Mouse (Mus musculus): Measurements from ENCODE around the gene Mysm1. TPM values are rescaled to one million over a fixed set of nuclear protein-coding genes. Genes with fewer than 3 reads are reported as not detected.

The Mysm1 gene
- total RNA-seq, 1 experiment from 2014 or later = 26.0 TPM

DNA sequence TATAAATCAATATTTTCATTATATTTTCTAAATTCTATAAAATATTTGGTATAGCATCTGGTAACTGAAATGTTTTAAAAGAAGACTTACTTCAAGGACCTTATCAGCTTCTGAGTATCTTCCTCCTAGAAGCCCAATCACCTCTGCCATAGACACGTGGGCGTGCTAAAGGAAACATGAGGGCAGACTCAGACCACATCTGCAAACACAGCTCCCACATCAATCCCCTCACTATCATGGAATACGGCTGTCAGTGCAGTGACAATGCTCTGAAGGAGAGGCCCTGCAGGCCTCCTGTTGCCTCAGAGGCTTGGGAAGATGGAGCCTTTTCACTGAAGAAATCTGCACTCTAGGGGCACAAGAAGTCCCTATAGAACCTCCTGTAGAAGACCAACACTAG is 26.1 kb downstream of the Mysm1 start:
- no peak for DNase-seq

DNA sequence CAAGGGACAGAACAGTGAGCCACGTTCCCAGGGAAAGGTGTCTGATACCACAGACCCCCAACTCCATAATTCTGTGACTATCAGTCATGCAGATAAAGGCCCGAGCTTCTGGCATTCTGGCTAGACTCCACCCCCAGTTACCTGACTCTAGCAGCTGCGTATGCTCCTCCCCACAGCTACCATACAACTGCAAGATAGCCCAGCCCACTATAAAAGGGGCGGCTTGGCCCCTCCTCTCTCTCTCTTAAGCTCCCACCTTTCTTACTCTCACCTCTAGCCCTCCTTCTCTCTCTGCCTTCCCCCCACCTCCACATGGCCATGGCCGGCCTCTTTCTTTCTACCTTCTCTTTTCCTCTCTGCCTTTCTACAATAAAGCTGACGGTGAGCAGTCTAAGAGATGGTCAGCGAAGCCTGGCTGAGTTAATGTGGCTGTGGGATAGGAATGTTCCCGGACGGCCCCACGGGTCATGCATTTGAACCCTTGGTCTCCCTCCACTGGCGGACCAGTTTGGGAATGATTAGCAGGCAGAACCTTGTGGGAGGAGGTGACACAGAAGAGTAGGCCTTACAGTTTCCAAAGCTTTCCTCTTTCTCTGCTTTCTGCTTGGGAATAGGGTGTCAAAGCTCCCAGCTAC is 37.6 kb downstream of the Mysm1 start:
- DNase-seq = no peak

DNA sequence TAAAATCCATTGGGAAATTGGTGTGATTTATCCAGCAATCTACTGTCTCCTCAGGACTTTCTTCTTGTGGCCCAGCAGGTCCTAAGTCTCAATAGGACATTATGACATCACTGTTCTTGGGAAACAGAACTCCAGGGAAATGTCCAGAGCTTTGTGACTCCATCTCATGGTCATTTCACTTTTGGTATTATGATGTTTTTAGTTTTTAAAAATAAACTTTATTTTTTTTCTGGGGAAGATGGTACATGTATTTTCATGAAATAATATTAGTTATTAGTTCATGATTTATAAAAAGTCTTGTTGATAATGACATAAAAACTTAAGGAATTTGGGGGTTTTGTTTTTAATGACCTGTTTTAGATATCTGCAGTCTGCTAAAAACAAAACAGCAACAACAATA is 50.2 kb downstream of the Mysm1 start, which contains the start of gene Eqtn:
Gene Eqtn, minus strand, starts transcription at position 101 of the 400 bp plus-strand sequence.
- no peak for DNase-seq

DNA sequence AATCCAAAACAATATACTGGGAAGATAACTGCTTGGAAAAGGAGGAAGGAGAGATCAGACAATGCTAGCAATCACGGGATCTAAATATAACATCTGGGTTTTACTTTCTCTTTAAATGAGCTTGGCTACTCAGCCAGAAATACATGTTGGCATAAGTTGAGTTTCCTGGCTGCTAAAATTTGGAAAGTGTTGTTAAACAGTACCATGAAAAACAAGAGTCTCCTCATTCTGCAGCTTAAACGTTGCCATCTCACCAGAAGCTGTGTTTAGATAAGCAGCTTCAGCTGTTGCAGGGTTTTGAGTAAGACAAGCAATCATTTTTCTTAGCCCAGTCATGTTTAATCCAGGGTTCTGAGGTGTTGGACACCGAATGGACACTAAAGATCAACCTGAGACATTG is 77.1 kb downstream of the Mysm1 start:
- no peak for DNase-seq

DNA sequence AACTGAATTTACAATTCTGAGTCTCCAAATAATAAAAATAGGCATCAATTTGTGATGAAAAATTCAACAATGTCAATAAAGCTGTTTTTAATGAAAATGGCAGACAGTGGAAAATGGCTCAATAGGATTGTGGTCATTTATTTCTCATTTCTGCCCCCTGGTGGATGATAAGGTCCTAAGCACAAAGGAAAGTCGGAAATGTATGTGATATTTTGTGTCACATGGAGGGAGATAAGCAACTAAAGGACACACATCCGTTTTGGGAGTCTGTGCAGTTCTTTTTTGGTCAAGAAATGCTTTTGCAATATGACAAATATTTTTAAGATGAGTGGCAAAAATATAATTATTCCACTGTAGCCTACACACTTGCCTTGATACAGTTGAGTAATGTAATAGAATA is 78.2 kb downstream of the Mysm1 start:
- DNase-seq = peak; percentile 24

Other genes starting within 250 kb of the Mysm1 start
- gene Tek, start 239.8 kb downstream of the Mysm1 start, total RNA-seq (2021) = 41.9 and 45.9 TPM in 2 replicates
- gene Eqtn, start 50.3 kb downstream of the Mysm1 start, total RNA-seq (2021) = not detected in 2 replicates
- 68.6 and 95.7 TPM in 2 replicates for gene Jun, start 73.1 kb upstream of the Mysm1 start, total RNA-seq (2021)